Mouse (Mus musculus) cerebellum, postnatal 25 days (tissue): ENCODE data around the gene Rrp1b.

Source experiments
- DNase-seq, 2 experiments: peaks; one replicate each; pipeline ENCODE4 v3.0.0; 2021; ENCODE audit warnings: mixed read lengths in 2 of 2

Gene Rrp1b

GRCm38 (mm10) chr17:32035609-32036508, at the start of gene Rrp1b, which contains the start of gene Hsf2bp:
Rrp1b (plus strand) TSS chr17:32036100.
Hsf2bp (minus strand) TSS chr17:32036349.
- DNase-seq = peak; percentile 87 to 93

- DNase-seq = no peak
Measured at GRCm38 (mm10) chr17:31986915-31987314, 49.0 kb upstream of the Rrp1b start.

GRCm38 (mm10) chr17:31989035-31989434, 46.9 kb upstream of the Rrp1b start:
- DNase-seq = no peak

- no peak for DNase-seq
Measured at GRCm38 (mm10) chr17:31992004-31992403, 43.9 kb upstream of the Rrp1b start.

GRCm38 (mm10) chr17:31993354-31993753, 42.5 kb upstream of the Rrp1b start:
- DNase-seq = no peak

GRCm38 (mm10) chr17:31994132-31994531, 41.8 kb upstream of the Rrp1b start:
- no peak for DNase-seq

GRCm38 (mm10) chr17:31995784-31996183, 40.1 kb upstream of the Rrp1b start:
- DNase-seq = no peak

GRCm38 (mm10) chr17:31996331-31996730, 39.6 kb upstream of the Rrp1b start:
- no peak for DNase-seq

GRCm38 (mm10) chr17:31998351-31998750, 37.5 kb upstream of the Rrp1b start:
- DNase-seq = no peak

GRCm38 (mm10) chr17:32003251-32003650, 32.6 kb upstream of the Rrp1b start:
- DNase-seq = no peak

GRCm38 (mm10) chr17:32006800-32007199, 29.1 kb upstream of the Rrp1b start:
- no peak for DNase-seq

- no peak for DNase-seq
Measured at GRCm38 (mm10) chr17:32011694-32012093, 24.2 kb upstream of the Rrp1b start.

- no peak for DNase-seq
Measured at GRCm38 (mm10) chr17:32012254-32012653, 23.6 kb upstream of the Rrp1b start.

- no peak for DNase-seq
Measured at GRCm38 (mm10) chr17:32013659-32014058, 22.2 kb upstream of the Rrp1b start.

GRCm38 (mm10) chr17:32016481-32016880, 19.4 kb upstream of the Rrp1b start:
- DNase-seq = no peak

GRCm38 (mm10) chr17:32018127-32018894, 17.6 kb upstream of the Rrp1b start:
- no peak for DNase-seq

GRCm38 (mm10) chr17:32021981-32022380, 13.9 kb upstream of the Rrp1b start:
- DNase-seq = no peak

GRCm38 (mm10) chr17:32022551-32022950, 13.3 kb upstream of the Rrp1b start:
- no peak for DNase-seq

GRCm38 (mm10) chr17:32023088-32023487, 12.8 kb upstream of the Rrp1b start:
- no peak for DNase-seq

GRCm38 (mm10) chr17:32024671-32025073, 11.2 kb upstream of the Rrp1b start:
- DNase-seq = no peak

GRCm38 (mm10) chr17:32025386-32025785, 10.5 kb upstream of the Rrp1b start:
- DNase-seq = peak; percentile 24 to 58

GRCm38 (mm10) chr17:32027666-32028065, 8.2 kb upstream of the Rrp1b start:
- no peak for DNase-seq

- DNase-seq = no peak
Measured at GRCm38 (mm10) chr17:32028301-32028700, 7.6 kb upstream of the Rrp1b start.

GRCm38 (mm10) chr17:32031684-32032083, 4.2 kb upstream of the Rrp1b start:
- DNase-seq = no peak
